ENCODE assay signal across 8 mouse cellular contexts in genomic region chr8:125052026-125052425, GRCm38 (mm10). TPM values are rescaled to one million over a fixed set of nuclear protein-coding genes. Genes with fewer than 3 reads are reported as not detected.
DNase-seq lines count a peak whose midpoint lies in the region; ATAC-seq and TF ChIP-seq lines count a peak whose summit lies in the region.
"Had no signal": no experiment of that assay in that cellular context is flagged by ENCODE, and none has a peak within 500 bp of the region (broad histone marks: within the 10 kb centered on the region; RNA-seq: fewer than 3 reads in every experiment).

No protein-coding gene starts in this region.

- 43% methylated on average over 2 of the region's 2 CpGs for WGBS in neural tube, embryonic 15.5 days
- WGBS in hindbrain, postnatal 0 days = 40% methylated on average over 2 of the region's 2 CpGs
- 50% methylated on average over 2 of the region's 2 CpGs for WGBS in lung, adult 2 months

- peaks cover 18% of the 10 kb centered on the region for H3K4me1 ChIP-seq in neural tube, embryonic 15.5 days
- H3K4me1 ChIP-seq in hindbrain, postnatal 0 days (ENCODE audit: insufficient read depth, low read length) = no peaks in the 10 kb centered on the region
- no peaks in the 10 kb centered on the region for H3K4me1 ChIP-seq in lung, adult 2 months (ENCODE audit: control insufficient read depth, insufficient read depth, low read length)

- H3K27me3 ChIP-seq in neural tube, embryonic 15.5 days (replicated peaks) = peaks cover 38% of the 10 kb centered on the region
- no peaks in the 10 kb centered on the region for H3K27me3 ChIP-seq in hindbrain, postnatal 0 days (ENCODE audit: insufficient read depth, low read length)

- H3K9me3 ChIP-seq in neural tube, embryonic 15.5 days (replicated peaks) = no peaks in the 10 kb centered on the region
- no peaks in the 10 kb centered on the region for H3K9me3 ChIP-seq in hindbrain, postnatal 0 days (ENCODE audit: low read length)
- H3K9me3 ChIP-seq: heart, embryonic 13.5 days had no signal

- H3K27ac ChIP-seq in neural tube, embryonic 15.5 days (replicated peaks) = no peak overlapping the region
- no peak overlapping the region for H3K27ac ChIP-seq in hindbrain, postnatal 0 days
- H3K27ac ChIP-seq: heart, embryonic 13.5 days had no signal

- H3K4me2 ChIP-seq in neural tube, embryonic 15.5 days = no peak overlapping the region
- H3K4me2 ChIP-seq in hindbrain, postnatal 0 days (ENCODE audit: low read depth, low read length) = no peak overlapping the region
- H3K4me2 ChIP-seq: heart, embryonic 13.5 days had no signal

- peak; percentile 72 for DNase-seq in neural tube, embryonic 10.5 days (ENCODE audit: extremely low spot score, low spot score)
- peak; percentile 63 for DNase-seq in adrenal gland, adult 2 months
- peak; percentile 87 for DNase-seq in embryo, embryonic 11 days
- peak; percentile 85 for DNase-seq in hindbrain, postnatal 0 days (ENCODE audit: low spot score)
- DNase-seq in lung, adult 2 months = peak; percentile 62
- peak; percentile 38 for DNase-seq in right cerebral cortex, postnatal 25 days

- no peak overlapping the region for H3K9ac ChIP-seq in neural tube, embryonic 15.5 days (replicated peaks)
- H3K9ac ChIP-seq in hindbrain, postnatal 0 days (replicated peaks; ENCODE audit: low read length) = no peak overlapping the region
- H3K9ac ChIP-seq: heart, embryonic 13.5 days had no signal

- no peaks in the 10 kb centered on the region for H3K36me3 ChIP-seq in neural tube, embryonic 15.5 days
- no peaks in the 10 kb centered on the region for H3K36me3 ChIP-seq in hindbrain, postnatal 0 days (ENCODE audit: insufficient read depth, low read length)
- H3K36me3 ChIP-seq: heart, embryonic 13.5 days had no signal

- no peak for ATAC-seq in neural tube, embryonic 15.5 days (ENCODE audit: low FRiP score)
- ATAC-seq in hindbrain, postnatal 0 days = no peak

- no peak for TF ChIP-seq POLR2A in lung, adult 2 months (IDR thresholded peaks at IDR 0.05; ENCODE audit: borderline replicate concordance, extremely low read depth, low read depth, low read length)

- no peak overlapping the region for H3K4me3 ChIP-seq in neural tube, embryonic 15.5 days (replicated peaks)
- H3K4me3 ChIP-seq in hindbrain, postnatal 0 days (ENCODE audit: low read length) = no peak overlapping the region
- H3K4me3 ChIP-seq in lung, adult 2 months (replicated peaks; ENCODE audit: extremely low read depth, low read depth, low read length) = no peak overlapping the region
- H3K4me3 ChIP-seq: heart, embryonic 13.5 days had no signal

- TF ChIP-seq CTCF in hindbrain, postnatal 0 days (IDR thresholded peaks at IDR 0.05; ENCODE audit: low read depth) = peak; percentile 87
- TF ChIP-seq CTCF in lung, adult 2 months (IDR thresholded peaks at IDR 0.05; ENCODE audit: insufficient read depth, low read length) = peak; percentile 92

RNA-seq across cellular contexts. Expression of gene Disc1, which starts 2.0 kb away (rescaled TPM):
- polyA plus RNA-seq in neural tube, embryonic 15.5 days (2015; fragmentation: Nextera tagmentation; extraction: Ambion mirVana) = 1.8 TPM in 2 replicates
- 1 to 10 TPM; 1.2 to 1.8 TPM for total RNA-seq in adrenal gland, adult 2 months (2021)
- polyA plus RNA-seq in adrenal gland, adult 2 months (2012; rRNA removed) = 0.79 and 1.1 TPM in 2 replicates
- 7.1 and 10.7 TPM in 2 replicates for total RNA-seq in hindbrain, postnatal 0 days (2014; rRNA removed)
- polyA plus RNA-seq in hindbrain, postnatal 0 days (2015; fragmentation: Nextera tagmentation; extraction: Ambion mirVana) = 2.2 and 2.5 TPM in 2 replicates
- polyA plus RNA-seq in lung, adult 2 months (2012; rRNA removed) = 1.1 and 1.4 TPM in 2 replicates

RNA-seq across cellular contexts. Expression of gene Tsnax, which starts 39.2 kb away (rescaled TPM):
- polyA plus RNA-seq in neural tube, embryonic 15.5 days (2015; fragmentation: Nextera tagmentation; extraction: Ambion mirVana) = 176 and 192 TPM in 2 replicates
- 10 to 100 TPM; 63.4 to 81.1 TPM for total RNA-seq in adrenal gland, adult 2 months (2021)
- 24.1 and 25.1 TPM in 2 replicates for polyA plus RNA-seq in adrenal gland, adult 2 months (2012; rRNA removed)
- total RNA-seq in hindbrain, postnatal 0 days (2014; rRNA removed) = 81.1 and 89.5 TPM in 2 replicates
- 176 and 177 TPM in 2 replicates for polyA plus RNA-seq in hindbrain, postnatal 0 days (2015; fragmentation: Nextera tagmentation; extraction: Ambion mirVana)
- polyA plus RNA-seq in lung, adult 2 months (2012; rRNA removed) = 29.1 and 40.2 TPM in 2 replicates
